Comparison of ENCODE assay signal across 9 mouse cellular contexts in the genomic region with DNA sequence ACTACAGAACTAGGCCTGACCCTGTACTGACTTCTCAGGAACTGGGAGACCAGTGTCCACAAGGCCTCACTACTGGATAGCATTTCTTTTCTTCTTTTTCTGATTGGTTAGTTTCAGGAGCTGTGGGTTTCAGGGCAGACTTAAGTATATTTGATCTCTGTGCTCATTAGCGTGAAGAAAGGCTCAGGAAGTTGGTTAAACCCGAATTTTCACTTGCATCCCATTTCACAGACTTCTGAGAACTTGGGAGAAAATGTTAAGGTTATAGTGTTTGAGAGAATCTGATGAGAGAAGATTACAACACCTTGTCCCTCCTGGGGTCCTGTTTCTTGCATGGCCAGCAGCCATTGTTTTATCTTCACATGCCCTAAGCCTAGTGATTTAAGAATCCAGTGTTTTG. TPM values are rescaled to one million over a fixed set of nuclear protein-coding genes. Genes with fewer than 3 reads are reported as not detected.
DNase-seq lines count a peak whose midpoint lies in the region; ATAC-seq and TF ChIP-seq lines count a peak whose summit lies in the region.
"Had no signal": no experiment of that assay in that cellular context is flagged by ENCODE, and none has a peak within 500 bp of the region (broad histone marks: within the 10 kb centered on the region; RNA-seq: fewer than 3 reads in every experiment).

No protein-coding gene starts in this region.

- peaks cover 14% of the 10 kb centered on the region for H3K27me3 ChIP-seq in liver, postnatal 0 days (ENCODE audit: insufficient read depth, low read length)
- H3K27me3 ChIP-seq in liver, embryonic 12.5 days (replicated peaks), result peaks cover 38% of the 10 kb centered on the region
- H3K27me3 ChIP-seq in forebrain, embryonic 11.5 days (ENCODE audit: control insufficient read depth, insufficient read depth, low read length), result no peaks in the 10 kb centered on the region
- H3K27me3 ChIP-seq in intestine, embryonic 15.5 days (replicated peaks), result no peaks in the 10 kb centered on the region
- H3K27me3 ChIP-seq in neural tube, embryonic 13.5 days, result peaks cover 3% of the 10 kb centered on the region; the same call in 1 of the 2 replicates

- H3K4me3 ChIP-seq in liver, postnatal 0 days (ENCODE audit: low read depth, low read length), result no peak overlapping the region
- no peak overlapping the region for H3K4me3 ChIP-seq in liver, embryonic 12.5 days
- peak overlapping the region; percentile 85; the same call in 1 of the 2 replicates for H3K4me3 ChIP-seq in forebrain, embryonic 11.5 days (ENCODE audit: low read depth, low read length)
- H3K4me3 ChIP-seq in intestine, embryonic 15.5 days (replicated peaks), result no peak overlapping the region
- H3K4me3 ChIP-seq in neural tube, embryonic 13.5 days, result peak overlapping the region; percentile 89; the same call in 1 of the 2 replicates

- no peak for TF ChIP-seq EP300 in liver, postnatal 0 days (IDR thresholded peaks at IDR 0.05; ENCODE audit: low read depth)

- WGBS in liver, postnatal 0 days (ENCODE audit: insufficient replicate concordance), result 63% methylated on average over 2 of the region's 2 CpGs
- 54% methylated on average over 2 of the region's 2 CpGs for WGBS in liver, embryonic 12.5 days (ENCODE audit: insufficient replicate concordance)
- 16% methylated on average over 2 of the region's 2 CpGs for WGBS in forebrain, embryonic 11.5 days
- 58% methylated on average over 2 of the region's 2 CpGs for WGBS in intestine, embryonic 15.5 days
- 42% methylated on average over 2 of the region's 2 CpGs for WGBS in neural tube, embryonic 13.5 days

- no peak for ATAC-seq in liver, postnatal 0 days
- ATAC-seq in liver, embryonic 12.5 days, result no peak
- no peak for ATAC-seq in forebrain, embryonic 11.5 days (replicated peaks; ENCODE audit: low FRiP score)
- ATAC-seq in intestine, embryonic 15.5 days, result no peak
- ATAC-seq in neural tube, embryonic 13.5 days (ENCODE audit: low read depth), result no peak
- ATAC-seq: activated CD4-positive, CD25-positive, alpha-beta regulatory T cell, adult 4 months had no signal

- no peaks in the 10 kb centered on the region for H3K9me3 ChIP-seq in liver, postnatal 0 days (ENCODE audit: low read length)
- H3K9me3 ChIP-seq in liver, embryonic 12.5 days (replicated peaks), result no peaks in the 10 kb centered on the region
- no peaks in the 10 kb centered on the region for H3K9me3 ChIP-seq in forebrain, embryonic 11.5 days (ENCODE audit: control insufficient read depth, low read length)
- H3K9me3 ChIP-seq in intestine, embryonic 15.5 days, result no peaks in the 10 kb centered on the region
- H3K9me3 ChIP-seq in neural tube, embryonic 13.5 days, result no peaks in the 10 kb centered on the region

- H3K4me2 ChIP-seq in liver, postnatal 0 days (ENCODE audit: low read depth, low read length), result peak overlapping the region; percentile 67; the same call in 1 of the 2 replicates
- no peak overlapping the region for H3K4me2 ChIP-seq in liver, embryonic 12.5 days
- H3K4me2 ChIP-seq in forebrain, embryonic 11.5 days (ENCODE audit: low read depth, low read length, severe bottlenecking), result peak overlapping the region; percentile 74; the same call in 1 of the 2 replicates
- H3K4me2 ChIP-seq in intestine, embryonic 15.5 days (replicated peaks), result peak overlapping the region; percentile 86; the same call in 1 of the 2 replicates
- H3K4me2 ChIP-seq in neural tube, embryonic 13.5 days, result peak overlapping the region; percentile 96

- H3K9ac ChIP-seq in liver, postnatal 0 days (replicated peaks), result no peak overlapping the region
- no peak overlapping the region for H3K9ac ChIP-seq in liver, embryonic 12.5 days
- H3K9ac ChIP-seq in forebrain, embryonic 11.5 days (ENCODE audit: low read length), result peak overlapping the region; percentile 35; the same call in 1 of the 2 replicates
- no peak overlapping the region for H3K9ac ChIP-seq in intestine, embryonic 15.5 days
- H3K9ac ChIP-seq in neural tube, embryonic 13.5 days, result no peak overlapping the region

- H3K4me1 ChIP-seq in liver, postnatal 0 days (ENCODE audit: insufficient read depth), result peaks cover 4% of the 10 kb centered on the region
- 0 out of 2 replicates have a peak, but pooled peaks cover 3% of the 10 kb centered on the region for H3K4me1 ChIP-seq in liver, embryonic 12.5 days
- H3K4me1 ChIP-seq in forebrain, embryonic 11.5 days (replicated peaks; ENCODE audit: control insufficient read depth, insufficient read depth, low read length), result peaks cover 8% of the 10 kb centered on the region; the same call in 1 of the 2 replicates
- H3K4me1 ChIP-seq in intestine, embryonic 15.5 days (replicated peaks), result peaks cover 4% of the 10 kb centered on the region; the same call in 1 of the 2 replicates
- H3K4me1 ChIP-seq in neural tube, embryonic 13.5 days (replicated peaks), result peaks cover 27% of the 10 kb centered on the region

- no peaks in the 10 kb centered on the region for H3K36me3 ChIP-seq in liver, postnatal 0 days (replicated peaks; ENCODE audit: insufficient read depth, low read length)
- H3K36me3 ChIP-seq in liver, embryonic 12.5 days, result no peaks in the 10 kb centered on the region
- no peaks in the 10 kb centered on the region for H3K36me3 ChIP-seq in forebrain, embryonic 11.5 days (ENCODE audit: control insufficient read depth, insufficient read depth, low read length)
- H3K36me3 ChIP-seq in intestine, embryonic 15.5 days, result no peaks in the 10 kb centered on the region
- H3K36me3 ChIP-seq in neural tube, embryonic 13.5 days, result no peaks in the 10 kb centered on the region

- H3K27ac ChIP-seq in liver, postnatal 0 days (ENCODE audit: low read depth), result no peak overlapping the region
- H3K27ac ChIP-seq in liver, embryonic 12.5 days, result no peak overlapping the region
- H3K27ac ChIP-seq in forebrain, embryonic 11.5 days (ENCODE audit: low read depth, low read length), result no peak overlapping the region
- H3K27ac ChIP-seq in intestine, embryonic 15.5 days, result no peak overlapping the region
- H3K27ac ChIP-seq in neural tube, embryonic 13.5 days (replicated peaks), result no peak overlapping the region

- TF ChIP-seq CTCF in liver, postnatal 0 days (IDR thresholded peaks at IDR 0.05; ENCODE audit: low read depth), result no peak

- no peak for DNase-seq in liver, postnatal 0 days
- no peak for DNase-seq in forebrain, embryonic 11.5 days (ENCODE audit: low spot score)
- no peak for DNase-seq in layer of hippocampus, adult 9-10 months (ENCODE audit: low spot score)
- no peak for DNase-seq in cerebellum, adult 11 months
- DNase-seq in cerebellum, adult 18-20 months, result no peak

RNA-seq across cellular contexts. Expression of gene Gpc6, which starts 0.8 kb away (rescaled TPM):
- polyA plus RNA-seq in liver, postnatal 0 days (2015; fragmentation: Nextera tagmentation; extraction: Ambion mirVana), result 4.4 and 4.8 TPM in 2 replicates
- 8.2 and 8.4 TPM in 2 replicates for polyA plus RNA-seq in liver, embryonic 12.5 days (2016; fragmentation: Nextera tagmentation; extraction: Ambion mirVana)
- 36.5 and 36.7 TPM in 2 replicates for polyA plus RNA-seq in forebrain, embryonic 11.5 days (2014; fragmentation: Nextera tagmentation; extraction: Ambion mirVana)
- polyA plus RNA-seq in intestine, embryonic 15.5 days (2015; fragmentation: Nextera tagmentation; extraction: Ambion mirVana), result 37.2 and 37.6 TPM in 2 replicates
- 20.1 and 22.1 TPM in 2 replicates for polyA plus RNA-seq in neural tube, embryonic 13.5 days (2015; fragmentation: Nextera tagmentation; extraction: Ambion mirVana)
- polyA plus RNA-seq: activated CD4-positive, CD25-positive, alpha-beta regulatory T cell, adult 4 months had no signal

Comparison
In these comparisons a context has a peak if more than half of its experiments do, and no peak if none do; other contexts are left out.
1. H3K4me3 ChIP-seq: peak in forebrain, embryonic 11.5 days (single experiment) and neural tube, embryonic 13.5 days (single experiment); none in liver, postnatal 0 days (single experiment), liver, embryonic 12.5 days (single experiment) and intestine, embryonic 15.5 days (single experiment).